Mouse (Mus musculus) limb, embryonic 14.5 days (tissue): Measurements from ENCODE around the gene Spry1. TPM values are rescaled to one million over a fixed set of nuclear protein-coding genes. Genes with fewer than 3 reads are reported as not detected.
A peak's percentile ranks its signal among the peaks of the same experiment; 100 is the strongest.
"Not testable (repeated sequence)": the region's sequence is repeated elsewhere in the genome, so short reads cannot be mapped to it uniquely, and the experiment has no call there.

Source experiments
- ATAC-seq: fragments of 200-750 bp; cut with Nextera tagmentation; 2 replicates; pipeline ENCODE4 v1.8.0; 2017; ENCODE audit warnings: low read depth, moderate number of reproducible peaks, moderate TSS enrichment; ENCODE audit not compliant: low FRiP score
- DNase-seq: peaks from one replicate; pipeline ENCODE4 v3.0.0-alpha.2; 2015; ENCODE audit warnings: low spot score
- H3K27ac ChIP-seq: fragments of 300-500 bp; sonication (generic); replicated peaks from 2 replicates; pipeline ENCODE4 v1.5.1; 2014; ENCODE audit warnings: low read depth, mild to moderate bottlenecking, low read length, moderate library complexity, mixed read lengths
- H3K27me3 ChIP-seq: fragments of 300-500 bp; sonication (generic); 2 replicates; pipeline ENCODE4 v1.6.1; 2014; ENCODE audit warnings: low read length, mixed read lengths; ENCODE audit not compliant: control insufficient read depth, insufficient read depth
- H3K36me3 ChIP-seq: fragments of 300-500 bp; sonication (generic); 2 replicates; pipeline ENCODE4 v1.6.1; 2014; ENCODE audit warnings: mild to moderate bottlenecking, low read length, moderate library complexity, mixed read lengths; ENCODE audit not compliant: control insufficient read depth, insufficient read depth
- H3K4me1 ChIP-seq: fragments of 300-500 bp; sonication (generic); 2 replicates; pipeline ENCODE4 v1.6.1; 2014; ENCODE audit warnings: antibody characterized with exemption, low read length, mixed read lengths; ENCODE audit not compliant: control insufficient read depth, insufficient read depth
- H3K4me2 ChIP-seq: fragments of 300-500 bp; sonication (generic); replicated peaks from 2 replicates; pipeline ENCODE4 v1.6.1; 2014; ENCODE audit warnings: low read depth, mild to moderate bottlenecking, low read length, moderate library complexity; ENCODE audit not compliant: severe bottlenecking
- H3K4me3 ChIP-seq: fragments of 300-500 bp; sonication (generic); replicated peaks from 2 replicates; pipeline ENCODE4 v1.5.1; 2014; ENCODE audit warnings: low read length
- H3K9ac ChIP-seq: fragments of 300-500 bp; sonication (generic); 2 replicates; pipeline ENCODE4 v1.6.1; 2014; ENCODE audit warnings: mild to moderate bottlenecking, low read depth, low read length, moderate library complexity; ENCODE audit not compliant: severe bottlenecking
- H3K9me3 ChIP-seq: fragments of 300-500 bp; sonication (generic); 2 replicates; pipeline ENCODE4 v1.6.1; 2016; ENCODE audit warnings: low read length; ENCODE audit not compliant: control insufficient read depth
- POLR2A ChIP-seq: fragments of 200-500 bp; IDR thresholded peaks from 2 replicates; pipeline ENCODE4 v1.8.0; 2012; ENCODE audit warnings: inconsistent platforms, mild to moderate bottlenecking, moderate library complexity, borderline replicate concordance; ENCODE audit not compliant: insufficient read depth, insufficient read length; ENCODE audit errors: extremely low read depth
- WGBS: fragments of 180-500 bp; shearing (Covaris S2); extraction: QIAGEN DNeasy Blood & Tissue Kit; methylation state at CpG from one replicate; pipeline ENCODE4 v1.1.7; 2014; 5-methylcytosine and 5-hydroxymethylcytosine counted together
- polyA plus RNA-seq, 2 experiments: library from polyadenylated mRNA; depleted of rRNA in 1 of 2; stranded (reverse) in 1 of 2; unstranded in 1 of 2; fragments of >200 nt; fragmentation: Nextera tagmentation in 1 of 2; extraction: Ambion mirVana in 1 of 2; gene quantifications; 2 replicates each; pipeline versions ENCODE4 v1.2.1 to v1.2.3; 2012 to 2014

Spry1 gene
- polyA plus RNA-seq (2012; rRNA removed): 57.1 and 74.0 TPM in 2 replicates
- 23.6 and 23.8 TPM in 2 replicates for polyA plus RNA-seq (2014; fragmentation: Nextera tagmentation; extraction: Ambion mirVana)

DNA sequence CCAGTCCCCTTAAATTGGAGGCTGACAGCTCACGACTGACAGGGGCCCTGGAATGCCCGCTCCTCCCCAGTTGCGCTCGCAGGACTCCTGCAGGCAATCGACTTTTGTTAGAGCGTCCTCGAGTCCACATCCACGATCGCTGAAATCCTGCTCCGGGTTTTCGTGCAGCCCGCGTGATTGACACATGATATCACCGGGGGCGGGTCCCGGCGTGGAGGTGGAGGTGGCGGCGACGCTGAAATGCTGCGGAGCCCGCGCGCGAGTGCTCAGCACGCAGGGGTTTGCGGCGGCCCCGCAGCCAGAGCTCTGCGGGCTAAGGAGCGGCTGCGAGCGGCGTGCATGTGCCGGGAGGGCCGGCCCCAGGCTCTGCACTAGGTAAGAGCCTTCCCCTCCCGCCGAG is at the start of gene Spry1:
Gene Spry1 (plus strand): TSS at position 258 of the 400 bp plus-strand sequence.
- 0 out of 2 replicates have a peak, but pooled peaks have one; percentile 37 for TF ChIP-seq POLR2A
- Histone ChIP-seq H3K9ac (peak within 1 kb of the TSS; percentile 89), H3K4me1 (peaks cover 19% of the 10 kb centered on the region), H3K4me2 (peak within 1 kb of the TSS; percentile 63), H3K27me3 (no peaks in the 10 kb centered on the region), H3K4me3 (peak within 1 kb of the TSS; percentile 86), H3K36me3 (peaks cover 18% of the 10 kb centered on the region), H3K27ac (peak within 1 kb of the TSS; percentile 92), H3K9me3 (no peaks in the 10 kb centered on the region)
- WGBS: under 1% methylated on average over 38 of the region's 38 CpGs
- DNase-seq: peak; percentile 93
- peak; percentile 87 for ATAC-seq

DNA sequence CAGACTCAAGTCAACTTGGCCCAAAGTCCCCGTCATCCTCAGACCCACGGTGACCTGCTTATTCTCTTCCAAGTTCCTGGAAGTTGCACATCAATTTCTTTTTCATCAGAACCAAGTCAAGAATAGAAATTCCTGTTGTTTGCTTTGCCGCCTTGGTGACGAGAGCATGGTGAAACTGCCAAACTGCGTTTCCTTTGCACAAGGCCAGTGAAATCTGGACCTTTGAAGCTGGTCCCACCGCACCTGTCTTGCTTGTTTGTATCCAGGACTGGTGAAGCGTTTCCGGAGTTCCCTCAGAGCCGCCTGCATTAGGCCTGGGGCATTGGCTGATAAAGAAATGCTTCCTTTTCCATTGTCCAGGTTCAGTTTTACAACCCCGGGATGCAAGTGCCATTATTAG is 44.0 kb upstream of the Spry1 start:
- no peak for TF ChIP-seq POLR2A
- Histone ChIP-seq H3K27me3 (no peaks in the 10 kb centered on the region), H3K9me3 (no peaks in the 10 kb centered on the region), H3K4me1 (no peaks in the 10 kb centered on the region), H3K9ac (no peak overlapping the region), H3K4me2 (no peak overlapping the region), H3K27ac (no peak overlapping the region), H3K36me3 (no peaks in the 10 kb centered on the region), H3K4me3 (no peak overlapping the region)
- 74% methylated on average over 10 of the region's 10 CpGs for WGBS
- ATAC-seq (no peak), DNase-seq (no peak)

DNA sequence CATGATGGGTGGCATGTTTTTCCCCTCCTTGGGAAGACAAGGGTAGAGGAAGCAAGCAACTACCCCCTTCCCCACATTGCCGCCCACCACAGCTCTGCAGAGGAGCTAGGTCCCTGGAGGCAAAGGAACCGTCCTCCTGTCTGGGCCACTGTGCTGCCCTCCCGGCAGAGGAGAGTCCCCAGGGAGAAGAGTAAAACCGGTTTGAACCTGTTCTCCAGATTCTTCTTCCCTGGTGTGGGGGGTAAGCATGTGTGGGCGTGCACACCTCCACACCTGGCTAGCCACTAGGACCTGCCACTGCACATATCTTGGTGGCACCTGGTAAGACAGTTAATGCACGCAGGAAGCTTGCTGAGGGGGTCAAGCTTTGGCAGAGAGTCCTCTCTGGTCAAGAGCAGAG is 43.2 kb upstream of the Spry1 start:
- Histone ChIP-seq H3K4me1 (no peaks in the 10 kb centered on the region), H3K4me3 (no peak overlapping the region), H3K36me3 (no peaks in the 10 kb centered on the region), H3K4me2 (no peak overlapping the region), H3K9ac (no peak overlapping the region), H3K27me3 (no peaks in the 10 kb centered on the region), H3K9me3 (no peaks in the 10 kb centered on the region), H3K27ac (no peak overlapping the region; the same call in 1 of the 2 replicates)
- WGBS: 57% methylated on average over 6 of the region's 6 CpGs
- no peak for ATAC-seq
- no peak for TF ChIP-seq POLR2A
- DNase-seq: peak; percentile 43

DNA sequence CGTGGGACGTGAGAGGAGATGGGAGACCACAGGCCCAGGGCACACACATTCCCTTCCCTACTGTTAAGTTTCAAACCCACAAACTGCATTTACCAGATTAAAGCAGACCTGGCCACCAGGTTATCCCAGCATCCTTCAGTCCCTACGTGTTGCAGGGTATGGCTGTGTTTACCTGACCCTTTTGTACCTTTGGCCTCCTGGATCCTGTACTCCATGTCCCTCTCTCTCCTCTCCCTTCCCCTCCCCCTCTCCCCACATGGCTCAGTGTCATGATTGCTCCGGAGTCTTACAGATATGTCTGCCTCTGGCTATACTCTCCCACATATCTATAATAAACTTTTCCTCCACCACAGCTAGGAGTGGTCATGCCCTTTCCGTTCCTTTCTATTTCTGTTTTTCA is 42.5 kb upstream of the Spry1 start:
- no peak for TF ChIP-seq POLR2A
- H3K9me3 ChIP-seq: no peaks in the 10 kb centered on the region
- H3K4me1 ChIP-seq: no peaks in the 10 kb centered on the region
- no peaks in the 10 kb centered on the region for H3K36me3 ChIP-seq
- H3K9ac ChIP-seq: no peak overlapping the region
- H3K27ac ChIP-seq: no peak overlapping the region
- ATAC-seq (no peak), DNase-seq (no peak)
- no peak overlapping the region for H3K4me2 ChIP-seq
- WGBS: 71% methylated on average over 5 of the region's 5 CpGs
- no peaks in the 10 kb centered on the region for H3K27me3 ChIP-seq
- H3K4me3 ChIP-seq: no peak overlapping the region

DNA sequence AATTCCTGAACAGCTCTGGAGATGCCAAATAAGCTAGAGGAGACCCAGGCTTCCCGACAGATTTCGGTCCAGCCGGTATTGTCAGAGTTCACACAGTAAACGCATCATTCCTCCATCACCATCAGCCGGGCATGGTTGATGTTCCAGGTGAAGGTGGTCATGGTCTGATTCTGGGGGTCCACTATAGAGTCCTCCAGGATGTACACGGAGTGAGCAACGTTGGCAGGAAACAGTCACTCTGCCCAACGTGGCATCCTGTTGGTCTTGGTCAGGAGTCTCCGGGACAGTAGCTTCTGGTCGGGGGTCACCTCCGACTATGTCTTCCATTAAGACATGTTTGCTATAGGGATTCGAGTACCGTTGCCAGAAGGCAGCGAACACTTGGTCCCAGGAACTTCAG is 40.1 kb upstream of the Spry1 start:
- H3K9ac ChIP-seq, DNase-seq, H3K4me2 ChIP-seq, H3K36me3 ChIP-seq, H3K27ac ChIP-seq, H3K4me3 ChIP-seq, H3K4me1 ChIP-seq, H3K9me3 ChIP-seq, H3K27me3 ChIP-seq, ATAC-seq: not testable (repeated sequence)
- WGBS: 93% methylated on average over 14 of the region's 14 CpGs

DNA sequence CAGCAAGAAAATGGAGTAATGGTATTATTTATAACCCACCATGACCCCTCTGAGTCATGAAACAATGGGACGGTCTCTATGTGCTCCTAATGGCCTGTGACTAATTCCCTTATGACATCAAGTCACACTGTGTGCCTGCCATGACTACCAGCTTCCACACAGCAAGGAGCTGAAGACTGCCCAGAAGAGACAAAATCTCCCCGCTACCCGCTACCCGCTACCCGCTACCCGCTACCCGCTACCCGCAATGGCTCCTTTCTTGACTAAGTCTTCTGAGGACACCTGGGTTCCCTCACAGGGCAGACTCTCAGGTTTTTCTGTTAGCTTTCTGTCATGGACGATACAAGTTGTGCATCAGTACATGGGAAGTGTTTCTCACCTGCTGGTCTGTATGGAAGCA is 37.4 kb upstream of the Spry1 start:
- no peaks in the 10 kb centered on the region for H3K27me3 ChIP-seq
- no peak for ATAC-seq
- H3K27ac ChIP-seq: no peak overlapping the region
- H3K4me2 ChIP-seq: no peak overlapping the region
- H3K9me3 ChIP-seq: no peaks in the 10 kb centered on the region
- TF ChIP-seq POLR2A: no peak
- no peak overlapping the region for H3K9ac ChIP-seq
- 93% methylated on average over 9 of the region's 9 CpGs for WGBS
- no peaks in the 10 kb centered on the region for H3K4me1 ChIP-seq
- H3K4me3 ChIP-seq: no peak overlapping the region
- H3K36me3 ChIP-seq: no peaks in the 10 kb centered on the region
- no peak for DNase-seq
